ENCODE assay signal across 15 mouse cellular contexts in genomic region chr4:138501048-138501447, GRCm38 (mm10). TPM values are rescaled to one million over a fixed set of nuclear protein-coding genes. Genes with fewer than 3 reads are reported as not detected.
A peak's percentile ranks its signal among the peaks of the same experiment; 100 is the strongest.
DNase-seq lines count a peak whose midpoint lies in the region.
"Had no signal": no experiment of that assay in that cellular context is flagged by ENCODE, and none has a peak within 500 bp of the region (broad histone marks: within the 10 kb centered on the region; RNA-seq: fewer than 3 reads in every experiment).

No protein-coding gene starts in this region.

- DNase-seq in brain, adult 2 months (ENCODE audit: low read depth, low spot score): peak; percentile 59
- DNase-seq in adrenal gland, adult 2 months: no peak
- DNase-seq: adrenal gland, adult 8-10 months; adrenal gland, postnatal 10 days; adrenal gland, postnatal 14 days; adrenal gland, postnatal 25 days; adrenal gland, postnatal 36 days; B cell, adult 2 months; cerebellum, adult 11 months; cerebellum, adult 11-12 months; cerebellum, adult 18-20 months; cerebellum, adult 2 months; cerebellum, adult 8-10 months; cerebellum, adult 9-10 months had no signal

RNA-seq across cellular contexts. Expression of gene Camk2n1, which starts 46.9 kb away (rescaled TPM):
- total RNA-seq in adrenal gland, adult 2 months (2021): 10 to 100 TPM; 24.4 to 26.4 TPM
- 30.9 and 69.4 TPM in 2 replicates for polyA plus RNA-seq in adrenal gland, adult 2 months (2012; rRNA removed)
- total RNA-seq: MEL had no signal
